Mouse (Mus musculus) testis, adult 2 months (tissue): ENCODE data around the gene Cd37.

ENCODE experiments used
- CTCF ChIP-seq: fragments of 200-500 bp; IDR thresholded peaks from 2 replicates; pipeline ENCODE4 v1.5.1; 2012; ENCODE audit warnings: low read depth, mild to moderate bottlenecking, inconsistent platforms, low read length, moderate library complexity; ENCODE audit not compliant: control insufficient read depth, insufficient read depth, insufficient replicate concordance
- POLR2A ChIP-seq: fragments of 200-500 bp; IDR thresholded peaks from 2 replicates; pipeline ENCODE4 v1.6.1; 2012; ENCODE audit warnings: low read depth, mild to moderate bottlenecking, inconsistent platforms, low read length, moderate library complexity; ENCODE audit not compliant: control insufficient read depth

GRCm38 (mm10) chr7:45234922-45235571, 3.9 kb downstream of the Cd37 start:
- TF ChIP-seq POLR2A (no peak), CTCF (no peak)
